Mouse (Mus musculus) neural tube, embryonic 12.5 days (tissue): ENCODE measurements around the gene Nr4a2. TPM values are rescaled to one million over a fixed set of nuclear protein-coding genes. Genes with fewer than 3 reads are reported as not detected.

Experiments
- polyA plus RNA-seq: library from polyadenylated mRNA; unstranded; fragments of >200 nt; fragmentation: Nextera tagmentation; extraction: Ambion mirVana; gene quantifications from 2 replicates; pipeline ENCODE4 v1.2.1, GENCODE M21; 2016

Nr4a2 gene
- polyA plus RNA-seq, 1 experiment from 2014 or later, result 20.7 TPM

Other genes with a start within 250 kb of the Nr4a2 start
- 14.7 and 16.7 TPM in 2 replicates for gene Gpd2, start 113.6 kb upstream of the Nr4a2 start, polyA plus RNA-seq